Mouse (Mus musculus) ovary, adult 18-20 months (tissue): ENCODE results near the gene Arhgap19.

Source experiments
- DNase-seq: peaks from one replicate; pipeline ENCODE4 v3.0.0; 2022; ENCODE audit warnings: low spot score, mixed read lengths

Arhgap19 gene

GRCm38 (mm10) chr19:41738896-41739295, 63.0 kb downstream of the Arhgap19 start:
- DNase-seq = no peak

GRCm38 (mm10) chr19:41738429-41738805, 63.4 kb downstream of the Arhgap19 start:
- no peak for DNase-seq

GRCm38 (mm10) chr19:41737657-41738428, 64.0 kb downstream of the Arhgap19 start:
- no peak for DNase-seq

- DNase-seq = no peak
These were observed 67.2 kb downstream of the Arhgap19 start for GRCm38 (mm10) chr19:41734685-41735084.

GRCm38 (mm10) chr19:41725491-41725890, 76.4 kb downstream of the Arhgap19 start:
- DNase-seq = no peak

GRCm38 (mm10) chr19:41724831-41725470, 76.9 kb downstream of the Arhgap19 start:
- no peak for DNase-seq

GRCm38 (mm10) chr19:41723337-41723736, 78.5 kb downstream of the Arhgap19 start:
- DNase-seq = no peak

GRCm38 (mm10) chr19:41719436-41719835, 82.4 kb downstream of the Arhgap19 start:
- DNase-seq = no peak
